Mouse (Mus musculus): ENCODE data around the gene Matk. TPM values are rescaled to one million over a fixed set of nuclear protein-coding genes. Genes with fewer than 3 reads are reported as not detected.

Gene Matk
- total and polyA plus RNA-seq, 3 experiments: 0.23 to 1.0 TPM; not detected in 1

- Histone ChIP-seq H3K9me3 (replicated peaks; ENCODE audit: insufficient read depth, low read length) (no peaks in the 10 kb centered on the region), H3K4me1 (ENCODE audit: control insufficient read depth in 1 of 2, insufficient read depth in 2 of 2, low read length in 2 of 2) (peaks cover 11 to 33% of the 10 kb centered on the region in 2 experiments), H3K36me3 (ENCODE audit: control insufficient read depth in 1 of 2, insufficient read depth in 2 of 2, low read length in 2 of 2) (peaks cover 0 to 21% of the 10 kb centered on the region in 2 experiments; a peak in 2 of 4 replicates), H3K27me3 (ENCODE audit: control insufficient read depth in 1 of 2, insufficient read depth in 2 of 2, low read length in 2 of 2) (no peaks in the 10 kb centered on the region), H3K9ac (ENCODE audit: control insufficient read depth, low read depth, low read length, poor library complexity, severe bottlenecking) (peak within 1 kb of the TSS; percentile 32; the same call in 1 of the 2 replicates), H3K4me3 (ENCODE audit: control insufficient read depth in 1 of 2, insufficient read depth in 1 of 2, low read depth in 2 of 2, low read length in 2 of 2) (no peak within 1 kb of the TSS), H3K79me2 (ENCODE audit: control insufficient read depth, insufficient read depth, low read length, poor library complexity) (peaks cover 35% of the 10 kb centered on the region), H3K27ac (ENCODE audit: control insufficient read depth, low read depth, low read length) (peak within 1 kb of the TSS; percentile 82)
- peak; percentile 64 for DNase-seq (ENCODE audit: low read depth, low spot score)
- no peak for TF ChIP-seq RAD21 (IDR thresholded peaks at IDR 0.05; ENCODE audit: low read depth, low read length)
- TF ChIP-seq POLR2AphosphoS2 (IDR thresholded peaks at IDR 0.05; ENCODE audit: low read length): no peak
- no peak for TF ChIP-seq ZC3H11A (IDR thresholded peaks at IDR 0.05; ENCODE audit: low read depth, low read length)
- 0 out of 2 replicates have a peak, but pooled peaks have one; percentile 63 for TF ChIP-seq CHD1 (IDR thresholded peaks at IDR 0.05; ENCODE audit: low read depth, low read length)
- no peak for TF ChIP-seq MYB (IDR thresholded peaks at IDR 0.05; ENCODE audit: low read depth, low read length)
- TF ChIP-seq NELFE (IDR thresholded peaks at IDR 0.05; ENCODE audit: low read depth, low read length): 0 out of 2 replicates have a peak, but pooled peaks have one; percentile 25
- TF ChIP-seq ELF1 (IDR thresholded peaks at IDR 0.05; ENCODE audit: low read depth, low read length): peak; percentile 24; the same call in 1 of the 2 replicates
- TF ChIP-seq MAZ (IDR thresholded peaks at IDR 0.05; ENCODE audit: low read depth, low read length): no peak
- TF ChIP-seq BHLHE40 (IDR thresholded peaks at IDR 0.05; ENCODE audit: borderline replicate concordance, low read depth, low read length): peak; percentile 26; the same call in 1 of the 2 replicates
- no peak for TF ChIP-seq CHD2 (IDR thresholded peaks at IDR 0.05; ENCODE audit: low read length)
- no peak for TF ChIP-seq CTCF (IDR thresholded peaks at IDR 0.05 in 2 of 3, conservative IDR thresholded peaks at IDR 0.05 in 1 of 3; ENCODE audit: control insufficient read depth in 1 of 3, insufficient read depth in 1 of 3, low read depth in 2 of 3, low read length in 3 of 3, poor library complexity in 1 of 3, severe bottlenecking in 1 of 3)
- TF ChIP-seq ETS1 (IDR thresholded peaks at IDR 0.05; ENCODE audit: low read depth, low read length): no peak; the same call in 1 of the 2 replicates
- no peak for TF ChIP-seq MXI1 (IDR thresholded peaks at IDR 0.05; ENCODE audit: low read depth, low read length)
- 0 out of 2 replicates have a peak, but pooled peaks have one; percentile 28 for TF ChIP-seq TCF12 (IDR thresholded peaks at IDR 0.05; ENCODE audit: low read depth, low read length)
- TF ChIP-seq NRF1 (IDR thresholded peaks at IDR 0.05; ENCODE audit: insufficient read depth, low read depth, low read length, poor library complexity, severe bottlenecking): no peak
- no peak for TF ChIP-seq MYC (IDR thresholded peaks at IDR 0.05; ENCODE audit: low read depth, low read length)
- TF ChIP-seq GATA1 (IDR thresholded peaks at IDR 0.05; ENCODE audit: low read depth, low read length): peak; percentile 64
- TF ChIP-seq RCOR1 (IDR thresholded peaks at IDR 0.05; ENCODE audit: low read depth, low read length): no peak
- TF ChIP-seq SMC3 (IDR thresholded peaks at IDR 0.05; ENCODE audit: low read depth, low read length): no peak
- no peak for TF ChIP-seq ZMIZ1 (IDR thresholded peaks at IDR 0.05; ENCODE audit: low read depth, low read length)
- TF ChIP-seq POLR2AphosphoS5 (IDR thresholded peaks at IDR 0.05; ENCODE audit: borderline replicate concordance, low read depth, low read length): no peak
- TF ChIP-seq USF1 (IDR thresholded peaks at IDR 0.05; ENCODE audit: low read depth, low read length): no peak
- no peak for TF ChIP-seq E2F4 (IDR thresholded peaks at IDR 0.05; ENCODE audit: borderline replicate concordance, low read depth, low read length)
- TF ChIP-seq HCFC1 (IDR thresholded peaks at IDR 0.05; ENCODE audit: low read depth, low read length): peak; percentile 32; the same call in 1 of the 2 replicates
- TF ChIP-seq MAX (IDR thresholded peaks at IDR 0.05; ENCODE audit: low read length): peak; percentile 31; the same call in 1 of the 2 replicates
- TF ChIP-seq ZKSCAN1 (IDR thresholded peaks at IDR 0.05; ENCODE audit: low read depth, low read length): peak; percentile 76; the same call in 1 of the 2 replicates
- TF ChIP-seq SIN3A (IDR thresholded peaks at IDR 0.05; ENCODE audit: low read length): peak; percentile 52; the same call in 1 of the 2 replicates
- TF ChIP-seq POLR2A (IDR thresholded peaks at IDR 0.05; ENCODE audit: control insufficient read depth in 1 of 2, insufficient read depth in 1 of 2, low read depth in 1 of 2, low read length in 2 of 2, poor library complexity in 1 of 2): no peak
- TF ChIP-seq TBP (IDR thresholded peaks at IDR 0.05; ENCODE audit: low read depth, low read length): no peak
- TF ChIP-seq TAL1 (IDR thresholded peaks at IDR 0.05; ENCODE audit: low read length): no peak
- TF ChIP-seq GABPA (IDR thresholded peaks at IDR 0.05; ENCODE audit: low read depth, low read length): no peak
- no peak for TF ChIP-seq USF2 (IDR thresholded peaks at IDR 0.05; ENCODE audit: borderline replicate concordance in 1 of 2, insufficient read depth in 1 of 2, low read depth in 1 of 2, low read length in 2 of 2)
- no peak for TF ChIP-seq MEF2A (IDR thresholded peaks at IDR 0.05; ENCODE audit: extremely low read depth, insufficient replicate concordance, low read depth, low read length, poor library complexity, severe bottlenecking)
- no peak for TF ChIP-seq UBTF (IDR thresholded peaks at IDR 0.05; ENCODE audit: borderline replicate concordance, insufficient read depth, low read depth, low read length)
- TF ChIP-seq KAT2A (conservative IDR thresholded peaks at IDR 0.05; ENCODE audit: low read depth, low read length): no peak
- TF ChIP-seq JUND (IDR thresholded peaks at IDR 0.05; ENCODE audit: low read depth, low read length): no peak
Measured at GRCm38 (mm10) chr10:81291511-81292104, 38.9 kb downstream of the Matk start, which contains the start of gene Tjp3. Gene Tjp3, minus strand, starts transcription at chr10:81291581.
